Mouse (Mus musculus) spleen, adult 2 months (tissue): ENCODE data around the gene Tex14. TPM values are rescaled to one million over a fixed set of nuclear protein-coding genes. Genes with fewer than 3 reads are reported as not detected.
"Not testable (repeated sequence)": the region's sequence is repeated elsewhere in the genome, so short reads cannot be mapped to it uniquely, and the experiment has no call there.

Experiments
- DNase-seq, 2 experiments: peaks; one replicate each; pipeline versions ENCODE4 v3.0.0 to v3.0.0-alpha.2; 2012 to 2021; ENCODE audit warnings: low spot score in 2 of 2, low read depth in 1 of 2
- H3K27ac ChIP-seq: fragments of 200-500 bp; 2 replicates; pipeline ENCODE4 v1.5.1; 2012; ENCODE audit warnings: low read length, inconsistent platforms; ENCODE audit not compliant: insufficient read depth
- H3K27me3 ChIP-seq: fragments of 200-500 bp; 2 replicates; pipeline ENCODE4 v1.6.1; 2012; ENCODE audit warnings: mild to moderate bottlenecking, moderate library complexity, low read length, inconsistent platforms; ENCODE audit not compliant: control insufficient read depth, insufficient read depth
- H3K36me3 ChIP-seq: fragments of 200-500 bp; 2 replicates; pipeline ENCODE4 v1.6.1; 2012; ENCODE audit warnings: mild to moderate bottlenecking, low read length, inconsistent platforms; ENCODE audit not compliant: control insufficient read depth, insufficient read depth
- H3K4me1 ChIP-seq: fragments of 200-500 bp; 2 replicates; pipeline ENCODE4 v1.6.1; 2011; ENCODE audit warnings: inconsistent platforms; ENCODE audit not compliant: control insufficient read depth, insufficient read depth, insufficient read length
- H3K4me3 ChIP-seq: fragments of 200-500 bp; 2 replicates; pipeline ENCODE4 v1.5.1; 2011; ENCODE audit warnings: mild to moderate bottlenecking, inconsistent platforms; ENCODE audit not compliant: insufficient read depth, insufficient read length; ENCODE audit errors: extremely low read depth
- CTCF ChIP-seq: fragments of 200-500 bp; IDR thresholded peaks from 2 replicates; pipeline ENCODE4 v1.5.1; 2011; ENCODE audit warnings: mild to moderate bottlenecking, inconsistent platforms; ENCODE audit not compliant: insufficient read depth, insufficient read length, insufficient replicate concordance; ENCODE audit errors: extremely low read depth
- POLR2A ChIP-seq: fragments of 200-500 bp; IDR thresholded peaks from 2 replicates; pipeline ENCODE4 v1.6.1; 2011; ENCODE audit warnings: low read depth, low read length, inconsistent platforms
- WGBS: fragments of 180-500 bp; shearing (Covaris S2); methylation state at CpG from one replicate; pipeline ENCODE4 v1.1.7; 2018; 5-methylcytosine and 5-hydroxymethylcytosine counted together
- polyA plus RNA-seq: library from polyadenylated mRNA; depleted of rRNA; stranded (reverse); fragments of >200 nt; gene quantifications from 2 replicates; pipeline ENCODE4 v1.2.3, GENCODE M21; 2012

Gene Tex14
- polyA plus RNA-seq, 1 experiment = 0.16 TPM

DNA sequence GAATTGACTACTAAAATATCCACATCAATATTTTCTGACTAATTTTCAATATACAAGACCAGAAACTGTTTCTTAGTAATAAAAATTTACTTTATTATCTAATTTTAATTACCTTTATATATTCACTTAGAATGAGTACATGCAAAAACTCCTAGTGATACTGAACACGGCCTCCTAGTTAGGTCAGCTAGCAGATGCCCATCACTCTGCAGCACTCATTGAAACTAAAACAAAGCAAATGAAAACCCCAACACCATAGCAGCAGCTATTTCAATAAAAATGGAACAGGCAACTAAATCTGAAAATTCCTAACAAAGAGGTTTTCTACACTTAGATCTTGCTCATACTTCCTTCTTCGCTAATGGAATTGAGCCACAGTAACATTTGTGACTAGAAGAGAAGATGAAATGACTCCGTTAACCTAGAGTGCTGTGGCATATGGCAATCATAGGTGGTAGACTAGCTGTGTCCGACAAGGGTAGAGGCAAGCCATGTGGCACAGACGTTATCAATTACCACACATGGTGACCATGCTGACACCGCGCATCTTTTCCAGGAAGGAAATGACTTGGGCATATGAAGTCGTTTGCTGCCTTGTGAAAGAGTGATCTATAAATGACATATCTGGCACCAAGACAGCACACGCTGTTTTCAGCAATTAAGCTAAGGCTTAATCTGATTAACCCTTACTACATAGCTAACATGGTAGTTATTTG lies 36.8 kb upstream of the Tex14 start:
- no peak overlapping the region for H3K27ac ChIP-seq
- TF ChIP-seq CTCF = no peak
- no peaks in the 10 kb centered on the region for H3K4me1 ChIP-seq
- WGBS = 40% methylated on average over 9 of the region's 9 CpGs
- DNase-seq = no peak
- no peaks in the 10 kb centered on the region for H3K27me3 ChIP-seq
- H3K4me3 ChIP-seq = no peak overlapping the region
- H3K36me3 ChIP-seq = no peaks in the 10 kb centered on the region; the same call in 1 of the 2 replicates

DNA sequence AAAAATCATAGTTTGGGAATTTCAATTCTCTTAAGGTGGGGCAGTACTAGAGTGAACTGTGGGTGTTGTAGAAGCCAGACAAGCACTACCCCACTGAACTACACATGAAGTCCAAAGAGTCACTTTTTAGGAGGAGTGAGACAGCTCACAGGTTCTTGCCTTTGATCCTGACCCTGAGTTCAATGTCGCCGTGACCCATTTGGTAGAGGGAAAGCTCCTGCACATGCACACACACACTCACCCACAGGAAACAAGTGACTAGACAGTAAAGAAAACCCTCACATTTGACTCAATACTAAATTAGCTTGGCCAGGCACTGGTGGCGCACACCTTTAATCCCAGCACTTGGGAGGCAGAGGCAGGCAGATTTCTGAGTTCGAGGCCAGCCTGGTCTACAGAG lies 20.3 kb upstream of the Tex14 start:
- DNase-seq = no peak
- Histone ChIP-seq H3K4me1 (no peaks in the 10 kb centered on the region), H3K27ac (no peak overlapping the region), H3K36me3 (no peaks in the 10 kb centered on the region), H3K4me3 (no peak overlapping the region), H3K27me3 (no peaks in the 10 kb centered on the region)
- WGBS = 91% methylated on average over 4 of the region's 4 CpGs
- TF ChIP-seq POLR2A = no peak
- TF ChIP-seq CTCF = no peak

DNA sequence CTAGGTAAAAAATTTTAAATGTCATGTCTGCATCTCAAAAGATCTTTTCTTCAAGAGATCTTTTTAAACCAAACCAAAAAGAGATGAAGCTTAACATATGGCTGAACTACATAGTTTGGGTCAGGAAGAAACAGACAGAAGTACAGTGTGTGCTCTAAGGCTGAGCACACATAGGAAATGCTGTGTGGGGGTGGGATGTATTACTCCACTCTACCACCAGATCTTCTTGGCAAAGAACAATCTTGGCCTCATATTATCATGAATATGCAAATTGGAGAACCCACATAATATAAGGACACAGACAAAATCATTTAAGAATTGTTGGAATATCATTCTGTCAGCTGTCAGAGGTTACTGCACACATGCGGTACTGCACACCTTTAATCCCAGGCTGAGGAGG lies 19.2 kb upstream of the Tex14 start:
- no peak for TF ChIP-seq CTCF
- TF ChIP-seq POLR2A = no peak
- WGBS = 100% methylated on average over 1 of the region's 1 CpGs
- Histone ChIP-seq H3K27ac (no peak overlapping the region), H3K36me3 (no peaks in the 10 kb centered on the region), H3K27me3 (no peaks in the 10 kb centered on the region), H3K4me1 (no peaks in the 10 kb centered on the region), H3K4me3 (no peak overlapping the region)
- no peak for DNase-seq

- Histone ChIP-seq H3K27ac (no peak overlapping the region), H3K4me1 (no peaks in the 10 kb centered on the region), H3K4me3 (no peak overlapping the region), H3K27me3 (no peaks in the 10 kb centered on the region), H3K36me3 (no peaks in the 10 kb centered on the region)
- 0 out of 2 replicates have a peak, but pooled peaks have one; percentile 5 for TF ChIP-seq CTCF
- no peak for TF ChIP-seq POLR2A
- WGBS = 51% methylated on average over 1 of the region's 1 CpGs
- DNase-seq = peak; percentile 7 to 9
These were observed 11.0 kb upstream of the Tex14 start for GRCm38 (mm10) chr11:87393855-87394254.

DNA sequence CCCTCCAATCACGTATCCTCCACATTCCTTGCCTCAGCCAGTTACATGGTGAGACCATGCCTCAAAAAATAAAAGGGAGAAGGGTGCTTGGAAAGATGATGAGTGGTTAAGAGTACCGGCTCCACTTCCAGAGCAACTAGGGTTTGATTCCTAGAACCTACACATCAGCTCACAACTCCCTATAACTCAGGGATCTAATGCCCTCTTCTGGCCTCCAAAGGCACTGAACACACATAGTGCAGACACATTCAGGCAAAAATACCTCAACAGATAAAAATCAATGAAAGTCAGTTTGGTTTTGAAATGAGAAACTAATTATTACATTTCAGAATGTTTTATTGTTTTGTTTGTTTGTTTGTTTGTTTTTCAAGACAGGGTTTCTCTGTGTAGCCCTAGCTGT lies 6.5 kb upstream of the Tex14 start:
- H3K27ac ChIP-seq = no peak overlapping the region
- no peak for DNase-seq
- H3K27me3 ChIP-seq = no peaks in the 10 kb centered on the region
- no peaks in the 10 kb centered on the region for H3K36me3 ChIP-seq
- TF ChIP-seq POLR2A = no peak
- TF ChIP-seq CTCF = no peak
- 97% methylated on average over 2 of the region's 2 CpGs for WGBS
- H3K4me3 ChIP-seq = no peak overlapping the region
- no peaks in the 10 kb centered on the region for H3K4me1 ChIP-seq

- DNase-seq = peak; percentile 94 to 96
- 2% methylated on average over 58 of the region's 58 CpGs for WGBS
- Histone ChIP-seq H3K27me3 (no peaks in the 10 kb centered on the region), H3K27ac (peak overlapping the region; percentile 80), H3K36me3 (no peaks in the 10 kb centered on the region), H3K4me3 (peak overlapping the region; percentile 67), H3K4me1 (no peaks in the 10 kb centered on the region)
- TF ChIP-seq CTCF = peak; percentile 4; the same call in 1 of the 2 replicates
- peak; percentile 75 for TF ChIP-seq POLR2A
These were observed 583 bp upstream of the Tex14 start for GRCm38 (mm10) chr11:87404111-87404853.

GRCm38 (mm10) chr11:87413412-87413811 lies 8.5 kb downstream of the Tex14 start:
- DNase-seq, H3K27me3 ChIP-seq, H3K36me3 ChIP-seq, H3K4me3 ChIP-seq, H3K4me1 ChIP-seq, H3K27ac ChIP-seq: not testable (repeated sequence)
- WGBS = 57% methylated on average over 3 of the region's 3 CpGs
